Mouse (Mus musculus): ENCODE results near the gene S100a3.

Gene S100a3

DNA sequence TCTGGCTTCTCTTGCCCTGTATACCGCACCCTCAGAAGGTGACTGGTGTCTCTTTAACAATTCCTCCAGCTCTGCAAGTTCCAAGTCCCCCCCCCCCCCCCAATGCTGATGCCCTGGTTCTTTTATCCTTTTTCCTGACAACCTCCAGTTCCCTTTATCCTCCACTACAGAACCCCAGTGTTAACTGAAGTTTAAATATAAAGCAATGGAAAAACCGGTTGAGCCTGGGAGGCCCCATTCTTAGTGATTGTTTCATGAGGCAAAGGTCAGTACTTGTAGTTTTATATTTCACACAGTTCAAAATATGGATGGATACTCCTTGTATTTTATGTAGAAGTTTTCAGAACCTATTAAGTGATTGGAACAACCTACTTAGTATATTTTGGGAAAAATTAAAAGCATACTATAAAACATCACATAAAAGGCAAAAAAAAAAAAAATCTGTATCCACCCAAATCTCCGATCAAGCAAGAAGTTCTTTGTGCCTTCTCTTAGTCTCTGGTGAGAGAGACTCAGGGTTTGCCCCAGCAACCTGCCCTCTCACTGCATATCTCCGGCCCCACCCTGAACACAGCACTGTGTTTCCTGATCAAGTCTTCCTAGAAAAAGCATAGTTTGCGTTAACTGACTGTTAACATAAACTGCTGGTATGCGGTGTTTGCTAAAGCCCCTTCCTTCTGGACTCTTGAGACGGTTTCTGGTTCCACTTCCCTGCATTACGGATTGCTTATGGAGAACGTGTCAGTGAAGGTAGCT lies 66.1 kb downstream of the S100a3 start:
- DNase-seq (ENCODE audit: low spot score): no peak

DNA sequence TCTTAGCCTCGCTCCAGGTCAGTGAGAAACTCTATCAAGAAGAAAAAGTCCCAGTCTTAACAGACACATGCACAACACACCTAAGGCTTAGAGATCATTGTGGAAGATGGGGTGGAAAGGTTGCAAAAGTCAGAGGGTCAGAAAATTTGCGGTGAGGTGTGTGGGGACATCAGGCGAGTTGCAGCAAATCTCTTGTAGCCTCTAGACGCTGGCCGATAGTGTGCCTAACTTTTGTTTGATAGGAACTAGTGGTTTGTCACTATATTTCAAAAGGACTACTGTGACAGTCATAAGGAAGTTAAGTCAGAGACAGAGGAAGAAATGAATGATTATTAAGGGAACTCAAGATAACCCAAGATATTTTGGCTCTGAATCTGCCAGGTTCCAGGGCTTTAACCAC lies 67.0 kb downstream of the S100a3 start:
- no peak for DNase-seq (ENCODE audit: low spot score)

DNA sequence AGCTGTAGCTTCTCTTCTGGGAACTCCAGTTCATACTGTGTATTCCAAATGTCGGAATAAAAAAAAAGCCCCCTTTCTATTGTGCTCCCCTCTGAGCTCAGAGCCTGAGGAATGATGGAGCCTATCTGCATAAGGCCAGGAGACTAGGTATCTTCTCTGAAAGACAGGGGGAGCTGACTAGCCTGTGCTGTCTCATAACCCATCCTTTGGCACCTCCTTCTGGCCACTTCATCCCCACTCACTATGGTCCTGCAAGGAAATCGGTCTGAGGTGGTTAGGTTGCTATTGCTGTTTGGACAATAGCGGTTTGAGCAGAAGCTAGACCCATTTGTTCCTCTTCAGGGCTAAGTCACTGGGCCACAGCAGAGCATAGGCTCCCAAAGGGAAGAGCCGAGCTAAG lies 67.4 kb downstream of the S100a3 start:
- DNase-seq (ENCODE audit: low spot score): peak; percentile 59

GRCm38 (mm10) chr3:90629298-90629697 lies 68.9 kb downstream of the S100a3 start:
- no peak for DNase-seq (ENCODE audit: low spot score)

DNA sequence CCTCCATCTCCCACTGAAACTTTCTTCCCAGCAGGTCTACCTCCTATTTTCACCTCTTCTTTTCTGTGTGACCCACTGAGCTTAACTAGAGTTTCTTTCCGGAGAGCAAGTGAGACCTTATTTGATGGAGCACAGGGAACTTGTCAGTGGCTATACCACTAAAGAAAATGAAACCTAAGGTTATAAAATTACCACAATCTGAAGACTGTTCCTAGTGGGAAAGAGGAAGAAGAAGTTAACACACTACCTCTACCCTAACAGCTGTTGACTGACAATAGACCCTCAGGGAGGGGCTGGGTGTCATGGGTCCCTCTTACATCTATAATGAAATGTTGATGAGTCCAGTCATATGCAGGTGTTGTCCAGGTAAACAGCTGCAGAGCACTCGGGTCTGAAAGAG lies 71.6 kb downstream of the S100a3 start:
- no peak for DNase-seq (ENCODE audit: low spot score)

- no peak for DNase-seq (ENCODE audit: low spot score)
These were observed 78.3 kb downstream of the S100a3 start for GRCm38 (mm10) chr3:90638511-90639275.

GRCm38 (mm10) chr3:90639511-90640154 lies 79.3 kb downstream of the S100a3 start:
- no peak for DNase-seq (ENCODE audit: low spot score)

DNA sequence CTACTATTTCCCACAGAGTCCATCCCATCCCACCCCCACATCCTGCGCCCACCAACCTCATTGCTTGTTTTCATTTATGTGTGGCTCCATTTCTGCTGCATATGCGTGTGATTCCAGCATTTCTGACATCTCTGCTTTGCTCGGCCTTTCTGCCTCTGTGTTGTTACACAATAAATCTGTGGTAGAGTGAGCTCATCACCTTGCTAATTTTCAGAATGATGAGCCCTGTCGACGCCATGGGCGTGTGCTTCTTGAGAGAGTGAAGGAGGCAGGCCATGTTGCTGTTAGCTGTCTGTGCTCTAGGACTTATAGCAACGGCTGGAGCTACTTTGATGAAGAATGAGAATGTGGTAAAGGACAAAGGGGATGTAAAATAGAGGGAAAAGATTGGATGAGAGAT lies 80.6 kb downstream of the S100a3 start:
- DNase-seq (ENCODE audit: low spot score): no peak

- peak; percentile 68 for DNase-seq (ENCODE audit: low spot score)
These were observed 83.8 kb downstream of the S100a3 start for GRCm38 (mm10) chr3:90644220-90644619.

- no peak for DNase-seq (ENCODE audit: low spot score)
These were observed 86.9 kb downstream of the S100a3 start for GRCm38 (mm10) chr3:90647291-90647690.

DNA sequence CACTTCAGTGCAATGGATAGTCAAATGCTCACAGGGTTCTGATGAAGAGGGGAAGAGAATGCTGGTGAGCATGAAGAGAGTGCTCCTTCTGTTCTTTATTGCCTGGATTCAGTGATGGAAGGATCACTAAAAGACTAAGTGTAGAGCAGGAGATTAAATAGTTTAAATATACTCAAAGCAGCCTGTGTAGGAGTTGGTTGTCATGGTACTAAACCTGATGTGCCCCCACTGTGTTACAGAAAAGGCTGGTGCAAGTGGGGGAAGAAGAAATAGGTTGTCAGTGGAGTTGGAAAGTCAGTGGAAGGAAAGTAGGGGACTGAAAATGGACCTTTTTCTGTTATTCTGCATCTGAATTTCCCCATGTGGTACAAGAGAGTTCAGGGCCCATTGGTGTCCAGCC lies 88.6 kb downstream of the S100a3 start:
- DNase-seq (ENCODE audit: low spot score): no peak

- no peak for DNase-seq (ENCODE audit: low spot score)
These were observed 89.5 kb downstream of the S100a3 start for GRCm38 (mm10) chr3:90649832-90650231.
